In genomic region chr13:84905994-84906393, GRCm38 (mm10) we compare ENCODE assay signal across 14 mouse cellular contexts.
DNase-seq lines count a peak whose midpoint lies in the region; ATAC-seq lines count a peak whose summit lies in the region.
"Had no signal": no experiment of that assay in that cellular context is flagged by ENCODE, and none has a peak within 500 bp of the region (broad histone marks: within the 10 kb centered on the region; RNA-seq: fewer than 3 reads in every experiment).

No protein-coding gene starts in this region.

- H3K27ac ChIP-seq in hindbrain, embryonic 13.5 days, result peak overlapping the region; percentile 80
- peak overlapping the region; percentile 71; the same call in 1 of the 2 replicates for H3K27ac ChIP-seq in midbrain, embryonic 16.5 days (ENCODE audit: low read length)
- H3K27ac ChIP-seq: limb, embryonic 12.5 days; liver, embryonic 14.5 days had no signal

- H3K9ac ChIP-seq in hindbrain, embryonic 13.5 days, result no peak overlapping the region
- no peak overlapping the region for H3K9ac ChIP-seq in midbrain, embryonic 16.5 days (ENCODE audit: low read depth, low read length)
- H3K9ac ChIP-seq: limb, embryonic 12.5 days; liver, embryonic 14.5 days had no signal

- no peaks in the 10 kb centered on the region for H3K9me3 ChIP-seq in hindbrain, embryonic 13.5 days
- H3K9me3 ChIP-seq in midbrain, embryonic 16.5 days (replicated peaks; ENCODE audit: control insufficient read depth, low read length, poor library complexity, severe bottlenecking), result no peaks in the 10 kb centered on the region
- H3K9me3 ChIP-seq: limb, embryonic 12.5 days had no signal

- ATAC-seq in hindbrain, embryonic 13.5 days (ENCODE audit: low FRiP score), result peak; percentile 88
- peak; percentile 84 for ATAC-seq in midbrain, embryonic 16.5 days
- ATAC-seq in granulocyte monocyte progenitor cell, adult 5-6 weeks (replicated peaks; ENCODE audit: poor library complexity, severe bottlenecking), result no peak
- ATAC-seq: inflammation-experienced regulatory T-cells, adult 6 months; lung, postnatal 0 days had no signal

- WGBS in hindbrain, embryonic 13.5 days, result 35% methylated on average over 3 of the region's 3 CpGs
- WGBS in midbrain, embryonic 16.5 days, result 28% methylated on average over 3 of the region's 3 CpGs

- peak; percentile 4 for DNase-seq in retina, postnatal 1 day
- no peak for DNase-seq in retina, embryonic 14.5 days (ENCODE audit: low spot score)
- no peak for DNase-seq in layer of hippocampus, postnatal 36 days
- DNase-seq in T-cell, adult 2 months (ENCODE audit: low spot score), result no peak
- DNase-seq: adrenal gland, postnatal 10 days; cerebellum, postnatal 10 days; heart, adult 18-20 months had no signal

- no peaks in the 10 kb centered on the region for H3K27me3 ChIP-seq in hindbrain, embryonic 13.5 days
- H3K27me3 ChIP-seq in midbrain, embryonic 16.5 days (ENCODE audit: control insufficient read depth, insufficient read depth, low read depth, low read length), result no peaks in the 10 kb centered on the region
- H3K27me3 ChIP-seq: limb, embryonic 12.5 days had no signal

- peak overlapping the region; percentile 22 for H3K4me3 ChIP-seq in hindbrain, embryonic 13.5 days
- peak overlapping the region; percentile 33 for H3K4me3 ChIP-seq in midbrain, embryonic 16.5 days (ENCODE audit: low read depth, low read length)
- H3K4me3 ChIP-seq: limb, embryonic 12.5 days had no signal

- H3K4me2 ChIP-seq in hindbrain, embryonic 13.5 days, result peak overlapping the region; percentile 41
- peak overlapping the region; percentile 34; the same call in 1 of the 2 replicates for H3K4me2 ChIP-seq in midbrain, embryonic 16.5 days (ENCODE audit: low read length)
- H3K4me2 ChIP-seq: limb, embryonic 12.5 days had no signal

- H3K36me3 ChIP-seq in hindbrain, embryonic 13.5 days, result no peaks in the 10 kb centered on the region
- no peaks in the 10 kb centered on the region for H3K36me3 ChIP-seq in midbrain, embryonic 16.5 days (ENCODE audit: control insufficient read depth, insufficient read depth, low read length)
- H3K36me3 ChIP-seq: limb, embryonic 12.5 days had no signal

- no peaks in the 10 kb centered on the region for H3K4me1 ChIP-seq in hindbrain, embryonic 13.5 days (replicated peaks)
- no peaks in the 10 kb centered on the region for H3K4me1 ChIP-seq in midbrain, embryonic 16.5 days (ENCODE audit: control insufficient read depth, insufficient read depth, low read length)
- H3K4me1 ChIP-seq: limb, embryonic 12.5 days had no signal
